Mouse (Mus musculus): ENCODE data around the gene Rpl5. TPM values are rescaled to one million over a fixed set of nuclear protein-coding genes. Genes with fewer than 3 reads are reported as not detected.
"Not testable (repeated sequence)": the region's sequence is repeated elsewhere in the genome, so short reads cannot be mapped to it uniquely, and the experiment has no call there.

The Rpl5 gene
- polyA plus RNA-seq, 1 experiment from 2014 or later: 58.1 TPM

GRCm38 (mm10) chr5:107880710-107881109 is 19.6 kb upstream of the Rpl5 start:
- no peak overlapping the region for H3K4me2 ChIP-seq (ENCODE audit: low read depth, low read length)
- no peak overlapping the region for H3K9ac ChIP-seq (ENCODE audit: low read depth, low read length)
- H3K4me1 ChIP-seq (ENCODE audit: control insufficient read depth, insufficient read depth, low read length): no peaks in the 10 kb centered on the region
- no peaks in the 10 kb centered on the region for H3K27me3 ChIP-seq (replicated peaks; ENCODE audit: control insufficient read depth, insufficient read depth, low read length)
- ATAC-seq (ENCODE audit: low read depth) (no peak), DNase-seq (ENCODE audit: low spot score) (no peak)
- no peaks in the 10 kb centered on the region for H3K36me3 ChIP-seq (ENCODE audit: control insufficient read depth, insufficient read depth, low read length)
- 73% methylated on average over 5 of the region's 5 CpGs for WGBS
- no peak overlapping the region for H3K27ac ChIP-seq (replicated peaks; ENCODE audit: low read depth, low read length)
- no peak overlapping the region for H3K4me3 ChIP-seq (ENCODE audit: low read depth, low read length)
- H3K9me3 ChIP-seq (ENCODE audit: control insufficient read depth, low read length): no peaks in the 10 kb centered on the region

GRCm38 (mm10) chr5:107889994-107890888 is 10.1 kb upstream of the Rpl5 start:
- 54% methylated on average over 9 of the region's 9 CpGs for WGBS
- no peak for DNase-seq (ENCODE audit: low spot score)
- no peak overlapping the region for H3K4me3 ChIP-seq (ENCODE audit: low read depth, low read length)

DNA sequence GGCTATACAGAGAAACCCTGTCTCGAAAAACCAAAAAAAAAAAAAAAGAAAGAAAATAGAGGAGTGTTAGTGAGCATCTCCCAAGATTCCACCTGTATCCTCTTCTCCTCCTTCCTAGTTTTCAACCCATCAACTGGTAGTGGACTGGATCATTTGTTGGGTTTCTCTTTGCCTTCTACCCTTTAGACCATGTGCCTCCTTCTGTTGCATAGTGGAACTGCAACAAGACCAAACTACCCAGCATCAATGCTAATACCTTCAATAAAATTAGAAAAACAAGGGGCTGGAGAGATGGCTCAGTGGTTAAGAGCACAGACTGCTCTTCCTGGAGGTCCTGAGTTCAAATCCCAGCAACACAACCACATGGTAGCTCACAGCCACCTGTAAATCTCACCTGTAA is 8.8 kb upstream of the Rpl5 start:
- ATAC-seq (ENCODE audit: low read depth); H3K9ac ChIP-seq (ENCODE audit: low read depth, low read length); H3K27me3 ChIP-seq (replicated peaks; ENCODE audit: control insufficient read depth, insufficient read depth, low read length); H3K4me3 ChIP-seq (ENCODE audit: low read depth, low read length); H3K27ac ChIP-seq (replicated peaks; ENCODE audit: low read depth, low read length); DNase-seq (ENCODE audit: low spot score); H3K9me3 ChIP-seq (ENCODE audit: control insufficient read depth, low read length); H3K36me3 ChIP-seq (ENCODE audit: control insufficient read depth, insufficient read depth, low read length); H3K4me2 ChIP-seq (ENCODE audit: low read depth, low read length); H3K4me1 ChIP-seq (ENCODE audit: control insufficient read depth, insufficient read depth, low read length): not testable (repeated sequence)
- WGBS: no CpG with 5 or more reads among the region's 1 CpGs

More at GRCm38 (mm10) chr5:107889994-107890888, 10.1 kb upstream of the Rpl5 start:
- H3K36me3 ChIP-seq (ENCODE audit: control insufficient read depth, insufficient read depth, low read length): no peaks in the 10 kb centered on the region
- no peak overlapping the region for H3K27ac ChIP-seq (replicated peaks; ENCODE audit: low read depth, low read length)
- ATAC-seq (ENCODE audit: low read depth): no peak
- H3K4me2 ChIP-seq (ENCODE audit: low read depth, low read length): no peak overlapping the region
- H3K9ac ChIP-seq (ENCODE audit: low read depth, low read length): no peak overlapping the region
- H3K9me3 ChIP-seq (ENCODE audit: control insufficient read depth, low read length): no peaks in the 10 kb centered on the region
- no peaks in the 10 kb centered on the region for H3K4me1 ChIP-seq (ENCODE audit: control insufficient read depth, insufficient read depth, low read length)
- no peaks in the 10 kb centered on the region for H3K27me3 ChIP-seq (replicated peaks; ENCODE audit: control insufficient read depth, insufficient read depth, low read length)

GRCm38 (mm10) chr5:107894676-107895075 is 5.6 kb upstream of the Rpl5 start:
- no peak overlapping the region for H3K27ac ChIP-seq (replicated peaks; ENCODE audit: low read depth, low read length)
- H3K9me3 ChIP-seq (ENCODE audit: control insufficient read depth, low read length): no peaks in the 10 kb centered on the region
- H3K4me3 ChIP-seq (ENCODE audit: low read depth, low read length): no peak overlapping the region
- no peak overlapping the region for H3K9ac ChIP-seq (ENCODE audit: low read depth, low read length)
- DNase-seq (ENCODE audit: low spot score): no peak
- ATAC-seq (ENCODE audit: low read depth): no peak; the same call in 1 of the 2 replicates
- H3K4me2 ChIP-seq (ENCODE audit: low read depth, low read length): no peak overlapping the region
- no peaks in the 10 kb centered on the region for H3K27me3 ChIP-seq (replicated peaks; ENCODE audit: control insufficient read depth, insufficient read depth, low read length)
- WGBS: 68% methylated on average over 7 of the region's 7 CpGs
- H3K4me1 ChIP-seq (ENCODE audit: control insufficient read depth, insufficient read depth, low read length): no peaks in the 10 kb centered on the region
- H3K36me3 ChIP-seq (ENCODE audit: control insufficient read depth, insufficient read depth, low read length): no peaks in the 10 kb centered on the region

GRCm38 (mm10) chr5:107896265-107896664 is 4.0 kb upstream of the Rpl5 start:
- Histone ChIP-seq H3K9me3 (ENCODE audit: control insufficient read depth, low read length) (no peaks in the 10 kb centered on the region), H3K4me2 (ENCODE audit: low read depth, low read length) (no peak overlapping the region), H3K36me3 (ENCODE audit: control insufficient read depth, insufficient read depth, low read length) (no peaks in the 10 kb centered on the region), H3K27ac (replicated peaks; ENCODE audit: low read depth, low read length) (no peak overlapping the region), H3K4me1 (ENCODE audit: control insufficient read depth, insufficient read depth, low read length) (no peaks in the 10 kb centered on the region), H3K27me3 (replicated peaks; ENCODE audit: control insufficient read depth, insufficient read depth, low read length) (no peaks in the 10 kb centered on the region), H3K9ac (ENCODE audit: low read depth, low read length) (no peak overlapping the region), H3K4me3 (ENCODE audit: low read depth, low read length) (no peak overlapping the region)
- ATAC-seq (ENCODE audit: low read depth) (no peak), DNase-seq (ENCODE audit: low spot score) (no peak)
- 68% methylated on average over 1 of the region's 1 CpGs for WGBS

DNA sequence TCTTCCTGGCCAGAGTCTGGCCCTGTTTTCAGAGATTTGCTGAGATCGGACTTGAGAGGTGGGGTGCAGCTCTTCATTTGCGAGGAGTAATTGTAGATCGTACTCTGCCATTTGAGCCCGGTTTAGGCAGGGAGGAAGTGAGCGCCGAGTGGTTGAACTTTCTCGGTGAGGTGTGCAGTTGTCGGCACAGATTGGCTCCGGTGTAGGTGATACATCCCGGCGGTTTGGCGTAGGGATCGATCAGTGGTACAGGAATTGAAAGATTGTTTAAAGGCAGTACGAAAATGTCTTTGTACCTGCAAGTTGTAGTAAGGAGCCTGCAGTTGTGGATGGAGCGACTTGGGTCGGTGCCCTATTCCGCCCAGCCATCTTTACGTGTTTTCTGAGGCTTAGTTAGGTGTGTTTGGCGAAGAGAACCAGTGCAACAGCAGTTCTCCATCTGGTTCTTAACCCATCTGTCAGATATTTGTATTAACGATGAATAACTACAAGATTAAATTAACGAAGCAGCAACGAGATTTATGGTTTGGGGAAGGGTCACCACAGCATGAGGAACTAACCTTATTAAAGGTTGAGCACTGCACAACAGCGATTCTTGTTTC is 813 bp downstream of the Rpl5 start:
- Histone ChIP-seq H3K4me1 (ENCODE audit: control insufficient read depth, insufficient read depth, low read length) (no peaks in the 10 kb centered on the region; the same call in 1 of the 2 replicates), H3K4me3 (ENCODE audit: low read depth, low read length) (peak overlapping the region; percentile 99), H3K9ac (ENCODE audit: low read depth, low read length) (peak overlapping the region; percentile 98), H3K9me3 (ENCODE audit: control insufficient read depth, low read length) (no peaks in the 10 kb centered on the region), H3K27ac (replicated peaks; ENCODE audit: low read depth, low read length) (peak overlapping the region; percentile 90), H3K4me2 (ENCODE audit: low read depth, low read length) (peak overlapping the region; percentile 61), H3K27me3 (replicated peaks; ENCODE audit: control insufficient read depth, insufficient read depth, low read length) (no peaks in the 10 kb centered on the region), H3K36me3 (ENCODE audit: control insufficient read depth, insufficient read depth, low read length) (peaks cover 44% of the 10 kb centered on the region)
- ATAC-seq (ENCODE audit: low read depth): no peak
- WGBS: under 1% methylated on average over 23 of the region's 23 CpGs
- no peak for DNase-seq (ENCODE audit: low spot score)

DNA sequence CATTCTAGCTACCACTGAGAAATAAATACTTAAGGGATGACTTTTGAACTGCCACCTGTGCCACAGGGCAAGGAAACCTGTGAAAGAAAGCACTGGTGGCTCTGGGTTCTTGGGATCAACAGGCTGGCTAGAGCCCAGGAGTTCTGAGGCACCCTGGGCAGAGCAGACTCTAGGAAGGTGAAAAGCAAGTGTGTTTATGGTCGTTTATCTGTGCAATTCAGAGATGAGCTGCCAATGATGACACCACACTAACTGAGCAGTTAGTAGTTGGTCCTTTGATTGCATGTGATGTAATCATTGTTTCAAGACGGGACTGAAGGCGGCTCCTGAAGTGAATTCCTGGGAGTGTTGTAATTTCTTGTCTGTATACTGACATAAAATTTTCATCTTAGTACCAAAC is 4.0 kb downstream of the Rpl5 start:
- H3K36me3 ChIP-seq (ENCODE audit: control insufficient read depth, insufficient read depth, low read length): peaks cover 76% of the 10 kb centered on the region
- 79% methylated on average over 3 of the region's 3 CpGs for WGBS
- no peak for ATAC-seq (ENCODE audit: low read depth)

DNA sequence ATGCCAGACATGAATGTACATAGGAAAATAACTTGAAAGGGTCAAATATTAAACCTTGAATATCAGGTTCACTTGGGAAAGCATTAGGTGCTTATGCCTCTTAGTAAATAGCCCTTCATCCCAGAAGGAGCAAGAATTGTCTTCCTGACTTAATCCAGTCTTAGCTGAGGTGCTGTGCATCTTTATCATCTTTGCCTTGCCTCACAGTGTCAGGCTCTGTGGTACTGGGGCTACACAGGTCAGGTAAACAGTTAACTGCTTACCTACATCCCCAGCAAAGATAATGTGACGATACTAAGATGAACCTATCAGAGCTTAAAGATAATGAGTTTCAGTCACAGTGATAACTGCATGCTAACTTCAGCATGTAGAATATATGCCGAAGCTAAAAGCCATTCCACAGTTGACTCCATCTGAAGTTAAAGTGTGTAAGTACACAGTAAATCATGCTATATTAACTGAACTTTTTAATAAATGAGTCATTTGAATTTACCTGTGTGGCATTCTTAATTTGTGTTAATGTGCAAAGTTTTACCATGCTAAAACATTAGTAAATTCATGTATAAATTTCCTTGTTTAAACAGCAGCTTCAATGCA is 8.3 kb downstream of the Rpl5 start:
- Histone ChIP-seq H3K4me1 (ENCODE audit: control insufficient read depth, insufficient read depth, low read length) (no peaks in the 10 kb centered on the region), H3K27ac (replicated peaks; ENCODE audit: low read depth, low read length) (no peak overlapping the region), H3K9ac (ENCODE audit: low read depth, low read length) (no peak overlapping the region), H3K27me3 (replicated peaks; ENCODE audit: control insufficient read depth, insufficient read depth, low read length) (no peaks in the 10 kb centered on the region), H3K4me3 (ENCODE audit: low read depth, low read length) (no peak overlapping the region), H3K36me3 (ENCODE audit: control insufficient read depth, insufficient read depth, low read length) (peaks cover 67% of the 10 kb centered on the region), H3K9me3 (ENCODE audit: control insufficient read depth, low read length) (no peaks in the 10 kb centered on the region), H3K4me2 (ENCODE audit: low read depth, low read length) (no peak overlapping the region)
- WGBS: 93% methylated on average over 2 of the region's 2 CpGs
- ATAC-seq (ENCODE audit: low read depth) (no peak), DNase-seq (ENCODE audit: low spot score) (no peak)

More for the DNA sequence above, 4.0 kb downstream of the Rpl5 start:
- H3K4me2 ChIP-seq (ENCODE audit: low read depth, low read length): no peak overlapping the region
- H3K27me3 ChIP-seq (replicated peaks; ENCODE audit: control insufficient read depth, insufficient read depth, low read length): no peaks in the 10 kb centered on the region
- H3K4me1 ChIP-seq (ENCODE audit: control insufficient read depth, insufficient read depth, low read length): no peaks in the 10 kb centered on the region; the same call in 1 of the 2 replicates
- H3K27ac ChIP-seq (replicated peaks; ENCODE audit: low read depth, low read length): no peak overlapping the region
- no peak overlapping the region for H3K9ac ChIP-seq (ENCODE audit: low read depth, low read length)
- no peak overlapping the region for H3K4me3 ChIP-seq (ENCODE audit: low read depth, low read length)
- H3K9me3 ChIP-seq (ENCODE audit: control insufficient read depth, low read length): no peaks in the 10 kb centered on the region
- no peak for DNase-seq (ENCODE audit: low spot score)

Data from embryonic facial prominence, embryonic 14.5 days (tissue).